Mouse (Mus musculus) midbrain, postnatal 0 days (tissue): ENCODE measurements at regions not wholly inside any gene's neighbourhood (a gene's known extent, or its start where the extent isn't known, plus 50 kb on each side); places are given as distances from the start of the nearest gene placed in this dataset.

Source experiments
- ATAC-seq: fragments of 200-750 bp; cut with Nextera tagmentation; 2 replicates; pipeline ENCODE4 v1.8.0; 2017; ENCODE audit warnings: moderate number of reproducible peaks, mild to moderate bottlenecking, moderate TSS enrichment, moderate library complexity; ENCODE audit not compliant: low FRiP score
- DNase-seq: peaks from one replicate; pipeline ENCODE4 v3.0.0-alpha.2; 2015; ENCODE audit warnings: low spot score
- H3K27ac ChIP-seq: fragments of 300-500 bp; sonication (generic); 2 replicates; pipeline ENCODE4 v1.5.1; 2014; ENCODE audit warnings: low read depth, mild to moderate bottlenecking, low read length, mixed read lengths
- H3K27me3 ChIP-seq: fragments of 300-500 bp; sonication (generic); 2 replicates; pipeline ENCODE4 v1.6.1; 2014; ENCODE audit warnings: low read length, control low read depth, mixed read lengths; ENCODE audit not compliant: insufficient read depth
- H3K36me3 ChIP-seq: fragments of 300-500 bp; sonication (generic); 2 replicates; pipeline ENCODE4 v1.6.1; 2014; ENCODE audit warnings: low read length, control low read depth, mixed read lengths; ENCODE audit not compliant: insufficient read depth
- H3K4me1 ChIP-seq: fragments of 300-500 bp; sonication (generic); 2 replicates; pipeline ENCODE4 v1.6.1; 2014; ENCODE audit warnings: mild to moderate bottlenecking, control low read depth, antibody characterized with exemption, low read length, mixed read lengths; ENCODE audit not compliant: insufficient read depth
- H3K4me2 ChIP-seq: fragments of 300-500 bp; sonication (generic); 2 replicates; pipeline ENCODE4 v1.6.1; 2014; ENCODE audit warnings: low read depth, mild to moderate bottlenecking, low read length, mixed read lengths; ENCODE audit not compliant: poor library complexity, severe bottlenecking
- H3K4me3 ChIP-seq: fragments of 300-500 bp; sonication (generic); 2 replicates; pipeline ENCODE4 v1.5.1; 2014; ENCODE audit warnings: low read depth, mild to moderate bottlenecking, low read length, moderate library complexity
- H3K9ac ChIP-seq: fragments of 300-500 bp; sonication (generic); replicated peaks from 2 replicates; pipeline ENCODE4 v1.6.1; 2014; ENCODE audit warnings: mild to moderate bottlenecking, low read length, moderate library complexity, mixed read lengths; ENCODE audit not compliant: poor library complexity, severe bottlenecking
- H3K9me3 ChIP-seq: fragments of 300-500 bp; sonication (generic); 2 replicates; pipeline ENCODE4 v1.6.1; 2016; ENCODE audit warnings: low read length, control low read depth
- CTCF ChIP-seq: IDR thresholded peaks from 2 replicates; pipeline ENCODE4 v1.5.1; 2016; ENCODE audit warnings: antibody characterized with exemption, mild to moderate bottlenecking
- WGBS: fragments of 180-500 bp; shearing (Covaris S2); extraction: QIAGEN DNeasy Blood & Tissue Kit; methylation state at CpG from one replicate; pipeline ENCODE4 v1.1.7; 2014; 5-methylcytosine and 5-hydroxymethylcytosine counted together

DNA sequence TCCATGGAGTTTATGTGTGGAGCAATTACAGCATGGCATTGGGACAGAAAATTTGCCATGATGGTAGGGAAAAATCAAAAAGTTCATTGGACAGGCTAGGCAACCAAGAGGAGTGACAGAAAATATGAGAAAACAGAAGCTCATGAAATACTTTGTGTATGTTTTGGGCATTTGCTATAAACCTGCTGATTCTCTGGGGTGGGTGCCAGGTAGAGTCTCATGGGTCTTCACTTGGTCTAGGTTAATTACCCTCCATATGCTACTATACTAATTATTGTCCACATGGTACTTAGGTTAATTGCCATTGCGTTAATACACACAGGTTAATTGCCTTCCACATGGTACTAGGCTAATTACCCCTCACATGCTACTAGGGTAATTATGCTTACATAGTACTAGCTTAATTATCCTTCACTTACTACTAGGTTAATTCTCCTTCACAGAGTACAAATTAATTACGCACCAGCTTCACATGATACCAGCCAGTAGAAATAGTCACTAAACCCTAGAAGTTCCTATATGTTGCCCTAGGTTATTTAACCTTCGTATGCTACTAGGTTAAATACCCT, 1719.2 kb downstream of the D3Ertd751e start:
- Histone ChIP-seq H3K27ac (no peak overlapping the region), H3K4me1 (no peaks in the 10 kb centered on the region), H3K9me3 (no peaks in the 10 kb centered on the region), H3K27me3 (no peaks in the 10 kb centered on the region), H3K4me2 (no peak overlapping the region), H3K9ac (no peak overlapping the region), H3K4me3 (no peak overlapping the region), H3K36me3 (no peaks in the 10 kb centered on the region)
- peak; percentile 13 for DNase-seq
- 89% methylated on average over 3 of the region's 3 CpGs for WGBS
- ATAC-seq = no peak
- TF ChIP-seq CTCF = no peak
